ENCODE assay signal across 22 mouse cellular contexts in genomic region chr19:59646231-59646630, GRCm38 (mm10).
"Had no signal": no experiment of that assay in that cellular context is flagged by ENCODE, and none has a peak within 500 bp of the region (broad histone marks: within the 10 kb centered on the region; RNA-seq: fewer than 3 reads in every experiment).

No protein-coding gene starts in this region.

- H3K36me3 ChIP-seq: limb, embryonic 12.5 days; liver, embryonic 12.5 days; liver, embryonic 15.5 days; lung, embryonic 15.5 days; midbrain, embryonic 12.5 days; midbrain, embryonic 15.5 days; neural tube, embryonic 12.5 days; neural tube, embryonic 15.5 days; stomach, embryonic 15.5 days had no signal

- H3K9me3 ChIP-seq: limb, embryonic 12.5 days; liver, embryonic 12.5 days; liver, embryonic 15.5 days; lung, embryonic 15.5 days; megakaryocyte, embryonic 14.5 days; midbrain, embryonic 12.5 days; midbrain, embryonic 15.5 days; neural tube, embryonic 12.5 days; neural tube, embryonic 15.5 days; stomach, embryonic 15.5 days had no signal

- H3K9ac ChIP-seq: limb, embryonic 12.5 days; liver, embryonic 12.5 days; liver, embryonic 15.5 days; lung, embryonic 15.5 days; midbrain, embryonic 12.5 days; midbrain, embryonic 15.5 days; neural tube, embryonic 12.5 days; neural tube, embryonic 15.5 days; stomach, embryonic 15.5 days had no signal

- H3K4me2 ChIP-seq: limb, embryonic 12.5 days; liver, embryonic 12.5 days; liver, embryonic 15.5 days; lung, embryonic 15.5 days; midbrain, embryonic 12.5 days; midbrain, embryonic 15.5 days; neural tube, embryonic 12.5 days; neural tube, embryonic 15.5 days; stomach, embryonic 15.5 days had no signal

- H3K27me3 ChIP-seq: liver, embryonic 12.5 days; liver, embryonic 15.5 days; lung, embryonic 15.5 days; megakaryocyte, embryonic 14.5 days; midbrain, embryonic 12.5 days; midbrain, embryonic 15.5 days; neural tube, embryonic 12.5 days; neural tube, embryonic 15.5 days; stomach, embryonic 15.5 days had no signal

- H3K4me3 ChIP-seq: layer of hippocampus, adult 2 months; limb, embryonic 12.5 days; liver, embryonic 12.5 days; liver, embryonic 15.5 days; lung, embryonic 15.5 days; megakaryocyte, embryonic 14.5 days; midbrain, embryonic 12.5 days; midbrain, embryonic 15.5 days; neural tube, embryonic 12.5 days; neural tube, embryonic 15.5 days; stomach, embryonic 15.5 days had no signal

- DNase-seq: kidney, adult 2 months; kidney, postnatal 25 days; layer of hippocampus, adult 9-11 months; liver; lung, adult 18-20 months; lung, postnatal 10 days; lung, postnatal 36 days; right cerebral cortex, postnatal 25 days; spleen, adult 18-20 months; thymus, postnatal 25 days had no signal

- ATAC-seq: liver, embryonic 12.5 days; midbrain, embryonic 15.5 days had no signal

- H3K27ac ChIP-seq: kidney, postnatal 0 days; layer of hippocampus, adult 2 months; limb, embryonic 12.5 days; liver, embryonic 12.5 days; liver, embryonic 15.5 days; lung, embryonic 15.5 days; midbrain, embryonic 12.5 days; midbrain, embryonic 15.5 days; neural tube, embryonic 12.5 days; neural tube, embryonic 15.5 days; stomach, embryonic 15.5 days had no signal

- H3K4me1 ChIP-seq: liver, embryonic 12.5 days; liver, embryonic 15.5 days; lung, embryonic 15.5 days; megakaryocyte, embryonic 14.5 days; neural tube, embryonic 12.5 days; neural tube, embryonic 15.5 days; stomach, embryonic 15.5 days had no signal
